Mouse (Mus musculus): ENCODE measurements around the gene Ankrd9. TPM values are rescaled to one million over a fixed set of nuclear protein-coding genes. Genes with fewer than 3 reads are reported as not detected.

The Ankrd9 gene
- polyA plus RNA-seq, 1 experiment from 2014 or later = 15.4 TPM

DNA sequence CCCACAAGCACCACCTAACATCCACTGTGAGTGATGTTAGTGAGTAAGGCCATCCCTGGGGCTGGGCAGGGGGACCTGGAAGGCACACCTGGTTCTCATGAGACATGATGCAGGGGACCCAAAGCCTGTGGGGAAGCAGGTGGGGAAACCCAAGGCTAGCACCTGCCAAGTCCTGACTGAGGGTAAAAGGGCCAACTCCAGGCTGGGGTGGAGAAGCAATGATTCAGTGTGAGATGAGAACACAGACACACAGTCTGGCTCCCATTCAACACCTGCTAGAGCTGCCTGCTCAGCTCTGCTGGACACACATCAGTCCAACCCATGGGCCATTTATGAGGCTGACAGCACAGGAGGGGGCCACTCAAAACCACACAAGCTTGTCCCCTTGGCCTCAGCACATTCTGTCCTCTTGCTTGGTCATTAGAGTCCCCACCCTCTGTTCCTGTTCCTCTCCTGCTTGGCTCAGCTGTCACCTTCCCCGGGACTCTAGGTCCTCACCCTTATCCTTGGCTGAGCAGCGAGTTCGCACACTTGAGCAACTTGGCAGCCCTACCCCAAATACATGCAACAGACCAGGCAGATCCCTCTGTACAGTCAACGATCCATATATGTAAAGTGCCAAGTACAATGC, 2.9 kb downstream of the Ankrd9 start:
- no peak overlapping the region for H3K9ac ChIP-seq
- no peaks in the 10 kb centered on the region for H3K9me3 ChIP-seq (replicated peaks)
- ATAC-seq (replicated peaks; ENCODE audit: insufficient number of reproducible peaks, insufficient read depth, low FRiP score, low read depth) = no peak
- H3K4me3 ChIP-seq = no peak overlapping the region
- 0 out of 2 replicates have a peak, but pooled peaks cover 3% of the 10 kb centered on the region for H3K27me3 ChIP-seq
- no peak overlapping the region for H3K27ac ChIP-seq
- peaks cover 31% of the 10 kb centered on the region for H3K4me1 ChIP-seq (replicated peaks)
- 86% methylated on average over 4 of the region's 4 CpGs for WGBS
- H3K4me2 ChIP-seq = no peak overlapping the region
- peaks cover 30% of the 10 kb centered on the region for H3K36me3 ChIP-seq

DNA sequence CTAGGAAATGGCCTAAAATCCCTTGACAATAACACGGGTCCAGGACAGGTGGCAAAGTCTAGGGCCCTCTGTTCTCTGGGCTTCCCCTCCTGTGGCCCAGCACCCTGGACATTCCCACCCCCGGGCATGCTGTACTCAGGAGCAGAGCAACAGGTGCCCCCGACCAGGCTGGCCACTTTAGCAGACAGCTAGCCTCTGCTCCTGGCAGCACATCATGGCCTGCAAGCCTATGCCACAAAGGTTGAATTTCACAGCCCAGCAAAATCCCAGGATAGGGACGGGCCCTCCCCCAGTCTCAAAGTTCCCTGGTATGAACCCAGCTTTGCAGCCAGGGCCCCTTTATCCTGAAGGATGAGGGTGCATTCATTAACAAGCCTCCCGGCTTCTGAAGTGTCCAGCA, 3.5 kb downstream of the Ankrd9 start:
- WGBS = 85% methylated on average over 5 of the region's 5 CpGs
- Histone ChIP-seq H3K4me1 (replicated peaks) (peaks cover 31% of the 10 kb centered on the region), H3K4me2 (no peak overlapping the region), H3K36me3 (peaks cover 30% of the 10 kb centered on the region), H3K27ac (no peak overlapping the region), H3K9me3 (replicated peaks) (no peaks in the 10 kb centered on the region), H3K4me3 (no peak overlapping the region), H3K9ac (no peak overlapping the region), H3K27me3 (0 out of 2 replicates have a peak, but pooled peaks cover 3% of the 10 kb centered on the region)
- ATAC-seq (replicated peaks; ENCODE audit: insufficient number of reproducible peaks, insufficient read depth, low FRiP score, low read depth) = no peak

DNA sequence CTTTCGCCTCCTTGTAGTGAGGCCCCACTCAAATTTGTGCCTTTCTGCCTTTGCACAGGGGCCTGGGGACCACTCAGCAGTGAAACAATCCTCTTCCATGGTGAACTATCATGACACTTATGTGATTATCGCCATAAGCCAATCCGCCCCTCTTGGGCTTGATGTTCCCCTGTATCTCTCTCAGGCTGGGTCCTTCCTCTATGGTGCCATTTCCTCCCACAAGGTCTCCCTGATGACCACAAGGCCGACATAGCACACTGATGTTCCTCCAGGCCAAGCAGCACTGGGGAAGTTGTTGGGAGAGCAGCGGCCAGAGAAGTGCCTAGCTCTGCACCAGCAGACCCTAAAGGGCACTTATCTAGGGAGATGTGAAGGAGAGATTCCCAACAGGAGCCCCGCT, 4.1 kb downstream of the Ankrd9 start:
- H3K4me3 ChIP-seq = no peak overlapping the region
- no peak overlapping the region for H3K4me2 ChIP-seq
- no peak for ATAC-seq (replicated peaks; ENCODE audit: insufficient number of reproducible peaks, insufficient read depth, low FRiP score, low read depth)
- H3K4me1 ChIP-seq (replicated peaks) = peaks cover 31% of the 10 kb centered on the region
- 0 out of 2 replicates have a peak, but pooled peaks cover 3% of the 10 kb centered on the region for H3K27me3 ChIP-seq
- H3K27ac ChIP-seq = no peak overlapping the region
- WGBS = 77% methylated on average over 6 of the region's 6 CpGs
- H3K9me3 ChIP-seq (replicated peaks) = no peaks in the 10 kb centered on the region
- H3K36me3 ChIP-seq = peaks cover 30% of the 10 kb centered on the region
- no peak overlapping the region for H3K9ac ChIP-seq

DNA sequence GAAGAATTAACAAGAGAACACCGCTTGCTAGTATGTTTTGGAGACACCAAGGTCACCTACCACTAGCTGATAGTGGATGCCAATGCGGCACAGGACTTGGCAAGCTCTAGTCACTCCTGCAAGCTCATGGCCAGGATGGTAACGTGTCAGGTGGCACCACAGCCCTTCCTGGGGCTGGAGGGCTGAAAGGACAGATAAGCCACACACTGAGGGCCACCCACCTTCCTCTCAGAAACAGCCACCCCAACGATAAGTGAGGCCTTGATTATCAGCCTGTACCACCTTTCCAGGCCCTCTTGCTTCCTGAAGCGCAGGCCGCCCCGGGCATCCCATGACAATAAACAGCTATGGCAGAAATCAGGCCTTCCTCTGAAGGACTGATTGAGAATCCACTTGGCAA, 4.5 kb downstream of the Ankrd9 start:
- Histone ChIP-seq H3K27me3 (0 out of 2 replicates have a peak, but pooled peaks cover 3% of the 10 kb centered on the region), H3K9me3 (replicated peaks) (no peaks in the 10 kb centered on the region), H3K4me2 (no peak overlapping the region), H3K9ac (no peak overlapping the region), H3K27ac (peak overlapping the region; percentile 33; the same call in 1 of the 2 replicates), H3K4me3 (no peak overlapping the region), H3K36me3 (peaks cover 32% of the 10 kb centered on the region), H3K4me1 (replicated peaks) (peaks cover 27% of the 10 kb centered on the region)
- WGBS = 65% methylated on average over 7 of the region's 7 CpGs
- ATAC-seq (replicated peaks; ENCODE audit: insufficient number of reproducible peaks, insufficient read depth, low FRiP score, low read depth) = no peak

DNA sequence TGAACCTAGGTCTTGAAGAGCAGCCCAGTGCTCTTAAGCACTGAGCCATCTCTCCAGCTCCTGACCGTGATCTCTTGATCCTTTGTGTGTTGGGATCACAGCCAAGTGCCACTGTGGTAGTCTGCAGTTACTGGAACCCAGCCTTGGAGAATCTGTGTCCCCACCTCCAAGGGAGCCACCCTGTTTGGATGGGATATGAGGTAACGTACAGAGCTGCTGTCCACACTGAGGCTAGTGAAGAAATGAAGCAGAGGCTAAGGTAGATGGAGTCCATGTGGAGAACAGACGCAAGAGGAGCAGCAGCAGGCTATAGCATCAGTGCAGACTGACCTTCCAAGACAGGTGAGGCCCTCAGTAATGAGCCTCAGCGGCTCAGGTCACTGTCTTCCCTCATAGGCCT, 5.0 kb downstream of the Ankrd9 start:
- Histone ChIP-seq H3K4me2 (no peak overlapping the region), H3K9me3 (replicated peaks) (no peaks in the 10 kb centered on the region), H3K27ac (peak overlapping the region; percentile 33; the same call in 1 of the 2 replicates), H3K4me1 (replicated peaks) (peaks cover 25% of the 10 kb centered on the region), H3K4me3 (no peak overlapping the region), H3K27me3 (0 out of 2 replicates have a peak, but pooled peaks cover 3% of the 10 kb centered on the region), H3K9ac (no peak overlapping the region), H3K36me3 (peaks cover 37% of the 10 kb centered on the region)
- ATAC-seq (replicated peaks; ENCODE audit: insufficient number of reproducible peaks, insufficient read depth, low FRiP score, low read depth) = no peak
- WGBS = 87% methylated on average over 4 of the region's 4 CpGs

DNA sequence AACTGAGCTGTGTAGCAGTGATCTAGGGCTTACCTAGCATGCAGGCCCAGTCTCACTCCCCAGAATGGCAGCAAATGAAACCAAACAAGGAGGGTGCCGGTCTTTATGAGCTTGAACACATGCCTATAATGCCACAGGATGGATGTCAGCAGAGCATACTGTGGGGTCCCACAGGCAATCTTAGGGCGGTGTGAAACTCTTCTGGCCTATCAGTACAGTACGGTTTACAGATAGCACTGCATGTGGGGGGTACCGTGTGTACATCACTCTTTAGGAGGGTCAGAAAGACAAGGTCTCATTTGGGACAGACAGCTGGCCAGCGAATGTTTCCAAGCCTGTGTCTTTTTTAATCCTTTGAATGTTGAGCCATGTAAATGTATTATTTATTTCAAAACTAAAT, 6.9 kb downstream of the Ankrd9 start:
- WGBS = 74% methylated on average over 5 of the region's 5 CpGs
- no peak overlapping the region for H3K27ac ChIP-seq
- H3K4me2 ChIP-seq = no peak overlapping the region
- no peaks in the 10 kb centered on the region for H3K9me3 ChIP-seq (replicated peaks)
- H3K36me3 ChIP-seq = peaks cover 38% of the 10 kb centered on the region
- peaks cover 13% of the 10 kb centered on the region; the same call in 1 of the 2 replicates for H3K4me1 ChIP-seq (replicated peaks)
- no peak overlapping the region for H3K4me3 ChIP-seq
- no peak overlapping the region for H3K9ac ChIP-seq
- H3K27me3 ChIP-seq = 0 out of 2 replicates have a peak, but pooled peaks cover 2% of the 10 kb centered on the region
- ATAC-seq (replicated peaks; ENCODE audit: insufficient number of reproducible peaks, insufficient read depth, low FRiP score, low read depth) = no peak

DNA sequence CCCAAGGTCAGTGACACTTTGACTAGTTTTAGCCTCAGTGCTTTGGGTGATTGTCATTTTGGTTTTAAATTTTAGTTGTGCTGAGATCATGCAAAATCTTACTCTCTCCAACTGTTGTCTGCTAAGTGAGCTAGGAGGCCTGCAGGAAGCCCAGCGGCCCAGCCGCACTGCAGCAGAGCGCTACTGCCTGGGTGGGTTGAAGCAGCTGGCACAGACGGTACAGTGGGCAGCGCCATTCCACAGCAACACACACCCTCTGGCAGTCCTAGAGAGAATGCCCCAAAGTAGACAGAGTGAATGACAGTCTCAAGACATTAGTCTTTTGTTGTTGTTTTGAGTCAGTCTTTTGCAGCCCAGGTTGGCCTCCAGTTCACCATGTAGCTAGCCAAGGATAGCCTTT, 8.4 kb downstream of the Ankrd9 start:
- H3K27me3 ChIP-seq = no peaks in the 10 kb centered on the region
- no peaks in the 10 kb centered on the region for H3K9me3 ChIP-seq (replicated peaks)
- no peak overlapping the region for H3K4me3 ChIP-seq
- ATAC-seq (replicated peaks; ENCODE audit: insufficient number of reproducible peaks, insufficient read depth, low FRiP score, low read depth) = no peak
- H3K4me1 ChIP-seq (replicated peaks) = peaks cover 15% of the 10 kb centered on the region; the same call in 1 of the 2 replicates
- 96% methylated on average over 5 of the region's 5 CpGs for whole genome bisulfite sequencing
- H3K4me2 ChIP-seq = no peak overlapping the region
- H3K27ac ChIP-seq = no peak overlapping the region
- H3K36me3 ChIP-seq = peaks cover 24% of the 10 kb centered on the region
- H3K9ac ChIP-seq = no peak overlapping the region

DNA sequence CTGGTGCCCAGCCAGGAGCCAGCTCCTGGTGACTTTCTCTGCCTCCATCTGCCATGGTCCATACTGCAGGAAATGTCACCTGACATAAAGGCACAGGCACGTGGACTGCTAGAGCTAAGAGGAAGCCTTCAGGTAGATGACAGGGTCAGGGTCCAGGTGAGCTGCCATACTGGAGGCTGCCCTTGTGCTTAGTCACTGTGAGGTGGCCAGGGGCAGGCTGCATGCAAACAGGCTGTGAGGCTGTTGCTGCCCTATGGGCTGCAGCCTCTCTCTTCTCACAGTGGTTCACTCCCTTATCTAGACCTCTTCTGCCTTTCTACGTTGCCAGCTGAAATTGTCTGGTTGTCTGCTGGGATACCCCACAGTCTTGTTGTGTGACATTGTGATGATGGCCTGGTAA, 11.7 kb downstream of the Ankrd9 start:
- WGBS = 72% methylated on average over 2 of the region's 2 CpGs
- ATAC-seq (replicated peaks; ENCODE audit: insufficient number of reproducible peaks, insufficient read depth, low FRiP score, low read depth) = no peak
- no peaks in the 10 kb centered on the region for H3K9me3 ChIP-seq (replicated peaks)
- no peak overlapping the region for H3K4me3 ChIP-seq
- no peaks in the 10 kb centered on the region for H3K27me3 ChIP-seq
- H3K4me1 ChIP-seq (replicated peaks) = 0 out of 2 replicates have a peak, but pooled peaks cover 3% of the 10 kb centered on the region
- H3K4me2 ChIP-seq = no peak overlapping the region
- H3K36me3 ChIP-seq = peaks cover 12% of the 10 kb centered on the region; the same call in 1 of the 2 replicates
- H3K27ac ChIP-seq = no peak overlapping the region
- no peak overlapping the region for H3K9ac ChIP-seq

DNA sequence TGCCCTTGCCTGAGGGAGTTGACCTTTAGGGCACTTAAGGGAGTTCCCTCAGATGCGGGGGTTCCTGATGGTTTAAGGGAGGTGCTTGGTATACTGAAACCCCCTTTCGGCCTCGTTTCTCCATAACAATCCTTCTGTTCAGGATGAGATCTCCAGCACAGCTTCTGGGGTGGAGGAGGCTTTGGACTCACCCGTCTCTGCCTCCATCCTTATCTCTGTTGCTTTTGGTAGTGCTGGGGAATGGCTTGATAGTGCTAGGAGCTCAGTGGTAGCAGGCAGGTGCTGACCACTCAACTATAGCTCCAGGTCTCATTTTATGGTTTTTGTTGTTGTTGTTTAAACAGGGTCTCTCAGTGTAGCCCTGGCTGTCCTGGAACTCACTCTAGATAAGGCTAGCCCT, 12.8 kb downstream of the Ankrd9 start:
- WGBS = 68% methylated on average over 4 of the region's 4 CpGs
- Histone ChIP-seq H3K27me3 (no peaks in the 10 kb centered on the region), H3K27ac (no peak overlapping the region), H3K9ac (no peak overlapping the region), H3K4me2 (no peak overlapping the region), H3K4me1 (replicated peaks) (0 out of 2 replicates have a peak, but pooled peaks cover 3% of the 10 kb centered on the region), H3K4me3 (no peak overlapping the region), H3K9me3 (replicated peaks) (no peaks in the 10 kb centered on the region), H3K36me3 (peaks cover 12% of the 10 kb centered on the region; the same call in 1 of the 2 replicates)
- no peak for ATAC-seq (replicated peaks; ENCODE audit: insufficient number of reproducible peaks, insufficient read depth, low FRiP score, low read depth)

DNA sequence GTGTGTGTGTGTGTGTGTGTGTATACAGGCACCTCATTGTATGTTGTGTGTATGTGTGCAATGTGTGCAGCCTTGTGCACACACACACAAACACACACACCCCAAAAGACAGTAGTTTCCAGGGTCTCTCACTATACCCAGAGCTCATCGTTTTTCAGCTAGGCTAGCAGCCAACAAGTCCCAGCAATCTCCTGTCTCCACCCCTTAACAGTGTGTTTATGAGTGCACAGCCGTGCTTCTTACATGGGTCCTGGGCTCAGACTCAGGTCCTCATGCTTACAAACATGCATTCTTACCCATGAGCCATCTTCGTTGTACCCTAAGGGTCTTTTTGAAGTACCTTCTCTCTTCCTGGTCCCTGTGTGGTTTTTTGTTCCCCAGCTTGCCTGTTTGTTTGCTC, 13.3 kb downstream of the Ankrd9 start:
- Histone ChIP-seq H3K9ac (no peak overlapping the region), H3K4me3 (no peak overlapping the region), H3K27ac (no peak overlapping the region), H3K4me1 (replicated peaks) (0 out of 2 replicates have a peak, but pooled peaks cover 3% of the 10 kb centered on the region), H3K4me2 (no peak overlapping the region), H3K36me3 (peaks cover 12% of the 10 kb centered on the region; the same call in 1 of the 2 replicates), H3K9me3 (replicated peaks) (no peaks in the 10 kb centered on the region), H3K27me3 (no peaks in the 10 kb centered on the region)
- WGBS = 47% methylated on average over 3 of the region's 3 CpGs
- no peak for ATAC-seq (replicated peaks; ENCODE audit: insufficient number of reproducible peaks, insufficient read depth, low FRiP score, low read depth)

DNA sequence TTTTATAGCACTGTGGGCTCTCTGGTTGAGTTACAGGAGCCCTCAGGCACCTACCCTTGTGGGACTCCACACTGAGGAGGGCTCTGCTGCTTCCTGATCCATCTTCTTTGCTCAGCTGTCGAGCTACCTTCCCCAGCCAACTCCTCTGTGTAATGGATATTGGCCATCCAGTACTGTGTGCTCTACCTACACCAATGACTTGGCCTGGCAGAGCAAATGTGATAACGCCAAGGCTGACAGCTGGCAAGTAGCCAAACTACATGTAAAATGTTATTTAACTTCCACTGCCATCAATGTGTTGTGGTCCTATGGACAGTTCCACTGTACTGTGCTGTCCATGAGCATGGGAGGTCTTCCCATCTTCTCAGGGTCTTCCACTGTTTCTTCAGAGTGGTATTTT, 16.9 kb downstream of the Ankrd9 start:
- H3K9ac ChIP-seq = no peak overlapping the region
- ATAC-seq (replicated peaks; ENCODE audit: insufficient number of reproducible peaks, insufficient read depth, low FRiP score, low read depth) = no peak
- H3K36me3 ChIP-seq = no peaks in the 10 kb centered on the region
- no peak overlapping the region for H3K4me3 ChIP-seq
- no peak overlapping the region for H3K4me2 ChIP-seq
- H3K27me3 ChIP-seq = no peaks in the 10 kb centered on the region
- no peaks in the 10 kb centered on the region for H3K9me3 ChIP-seq (replicated peaks)
- 30% methylated on average over 2 of the region's 2 CpGs for WGBS
- no peak overlapping the region for H3K27ac ChIP-seq
- 0 out of 2 replicates have a peak, but pooled peaks cover 3% of the 10 kb centered on the region for H3K4me1 ChIP-seq (replicated peaks)

Measured in heart, embryonic 15.5 days (tissue).